Mouse (Mus musculus) liver, postnatal 0 days (tissue): ENCODE results near the gene Lhfp. TPM values are rescaled to one million over a fixed set of nuclear protein-coding genes. Genes with fewer than 3 reads are reported as not detected.

Source experiments
- ATAC-seq: fragments of 200-750 bp; cut with Nextera tagmentation; 2 replicates; pipeline ENCODE4 v1.8.0; 2017; ENCODE audit warnings: mild to moderate bottlenecking, moderate library complexity
- DNase-seq: peaks from one replicate; pipeline ENCODE4 v3.0.0-alpha.2; 2016
- H3K27ac ChIP-seq: fragments of 300-500 bp; sonication (generic); 2 replicates; pipeline ENCODE4 v1.5.1; 2014; ENCODE audit warnings: antibody characterized with exemption, moderate library complexity, mild to moderate bottlenecking, low read depth
- H3K27me3 ChIP-seq: fragments of 300-500 bp; sonication (generic); 2 replicates; pipeline ENCODE4 v1.6.1; 2014; ENCODE audit warnings: low read length, control low read depth, mixed read lengths; ENCODE audit not compliant: insufficient read depth
- H3K36me3 ChIP-seq: fragments of 300-500 bp; sonication (generic); replicated peaks from 2 replicates; pipeline ENCODE4 v1.6.1; 2014; ENCODE audit warnings: mild to moderate bottlenecking, control low read depth, low read length, moderate library complexity, mixed read lengths; ENCODE audit not compliant: insufficient read depth
- H3K4me1 ChIP-seq: fragments of 300-500 bp; sonication (generic); 2 replicates; pipeline ENCODE4 v1.6.1; 2014; ENCODE audit warnings: antibody characterized with exemption, mild to moderate bottlenecking, control low read depth; ENCODE audit not compliant: insufficient read depth
- H3K4me2 ChIP-seq: fragments of 300-500 bp; sonication (generic); 2 replicates; pipeline ENCODE4 v1.6.1; 2014; ENCODE audit warnings: low read depth, mild to moderate bottlenecking, low read length, moderate library complexity, mixed read lengths
- H3K4me3 ChIP-seq: fragments of 300-500 bp; sonication (generic); 2 replicates; pipeline ENCODE4 v1.5.1; 2014; ENCODE audit warnings: low read depth, low read length
- H3K9ac ChIP-seq: fragments of 300-500 bp; sonication (generic); replicated peaks from 2 replicates; pipeline ENCODE4 v1.6.1; 2014; ENCODE audit warnings: mild to moderate bottlenecking, moderate library complexity
- H3K9me3 ChIP-seq: fragments of 300-500 bp; sonication (generic); 2 replicates; pipeline ENCODE4 v1.6.1; 2016; ENCODE audit warnings: mild to moderate bottlenecking, control low read depth, low read length, mixed read lengths
- CTCF ChIP-seq: sonication (generic); IDR thresholded peaks from 2 replicates; pipeline ENCODE4 v1.5.1; 2016; ENCODE audit warnings: antibody characterized with exemption, low read depth
- EP300 ChIP-seq: IDR thresholded peaks from 2 replicates; pipeline ENCODE4 v1.6.1; 2016; ENCODE audit warnings: antibody characterized with exemption, low read depth, mild to moderate bottlenecking
- whole genome bisulfite sequencing: fragments of 180-500 bp; shearing (Covaris S2); extraction: QIAGEN DNeasy Blood & Tissue Kit; methylation state at CpG from one replicate; pipeline ENCODE4 v1.1.7; 2014; ENCODE audit not compliant: insufficient replicate concordance; 5-methylcytosine and 5-hydroxymethylcytosine counted together
- polyA plus RNA-seq: library from polyadenylated mRNA; unstranded; fragments of >200 nt; fragmentation: Nextera tagmentation; extraction: Ambion mirVana; gene quantifications from 2 replicates; pipeline ENCODE4 v1.2.1, GENCODE M21; 2015

The Lhfp gene
- polyA plus RNA-seq, 1 experiment from 2014 or later: 10.4 TPM

GRCm38 (mm10) chr3:53038913-53039312 lies 2.4 kb upstream of the Lhfp start:
- Histone ChIP-seq H3K4me2 (no peak overlapping the region), H3K27me3 (peaks cover 40% of the 10 kb centered on the region), H3K4me3 (no peak overlapping the region), H3K9me3 (no peaks in the 10 kb centered on the region), H3K9ac (no peak overlapping the region), H3K27ac (no peak overlapping the region), H3K4me1 (no peaks in the 10 kb centered on the region), H3K36me3 (no peaks in the 10 kb centered on the region)
- WGBS: 60% methylated on average over 5 of the region's 5 CpGs
- DNase-seq (no peak), ATAC-seq (no peak)
- TF ChIP-seq EP300: no peak
- TF ChIP-seq CTCF: no peak

GRCm38 (mm10) chr3:53039746-53040145 lies 1.6 kb upstream of the Lhfp start:
- H3K4me1 ChIP-seq: no peaks in the 10 kb centered on the region
- TF ChIP-seq EP300 (no peak), CTCF (no peak)
- H3K4me2 ChIP-seq: no peak overlapping the region
- no peak overlapping the region for H3K9ac ChIP-seq
- no peaks in the 10 kb centered on the region for H3K36me3 ChIP-seq
- H3K27ac ChIP-seq: no peak overlapping the region
- no peak for DNase-seq
- H3K27me3 ChIP-seq: peaks cover 42% of the 10 kb centered on the region
- 64% methylated on average over 8 of the region's 8 CpGs for WGBS
- H3K9me3 ChIP-seq: no peaks in the 10 kb centered on the region
- no peak overlapping the region for H3K4me3 ChIP-seq
- no peak for ATAC-seq

GRCm38 (mm10) chr3:53040593-53041410 lies 526 bp upstream of the Lhfp start:
- TF ChIP-seq CTCF: no peak
- TF ChIP-seq EP300: no peak
- H3K9me3 ChIP-seq: no peaks in the 10 kb centered on the region
- peak overlapping the region; percentile 32; the same call in 1 of the 2 replicates for H3K9ac ChIP-seq
- peaks cover 43% of the 10 kb centered on the region for H3K27me3 ChIP-seq
- no peak for ATAC-seq
- WGBS: 9% methylated on average over 16 of the region's 17 CpGs
- no peak for DNase-seq
- H3K4me1 ChIP-seq: no peaks in the 10 kb centered on the region
- no peaks in the 10 kb centered on the region for H3K36me3 ChIP-seq
- H3K4me3 ChIP-seq: peak overlapping the region; percentile 54
- H3K4me2 ChIP-seq: peak overlapping the region; percentile 80
- H3K27ac ChIP-seq: no peak overlapping the region

GRCm38 (mm10) chr3:53042240-53042567 lies 876 bp downstream of the Lhfp start:
- no peaks in the 10 kb centered on the region for H3K4me1 ChIP-seq
- H3K4me3 ChIP-seq: peak overlapping the region; percentile 54; the same call in 1 of the 2 replicates
- no peaks in the 10 kb centered on the region for H3K9me3 ChIP-seq
- 26% methylated on average over 9 of the region's 9 CpGs for WGBS
- no peak overlapping the region for H3K27ac ChIP-seq
- TF ChIP-seq CTCF: no peak
- no peak for TF ChIP-seq EP300
- no peak for DNase-seq
- peaks cover 43% of the 10 kb centered on the region for H3K27me3 ChIP-seq
- no peak for ATAC-seq
- no peak overlapping the region for H3K9ac ChIP-seq
- peak overlapping the region; percentile 80; the same call in 1 of the 2 replicates for H3K4me2 ChIP-seq
- no peaks in the 10 kb centered on the region for H3K36me3 ChIP-seq

- Histone ChIP-seq H3K4me3 (no peak overlapping the region), H3K4me1 (no peaks in the 10 kb centered on the region), H3K9ac (no peak overlapping the region), H3K27ac (no peak overlapping the region), H3K27me3 (peaks cover 43% of the 10 kb centered on the region), H3K9me3 (no peaks in the 10 kb centered on the region), H3K36me3 (no peaks in the 10 kb centered on the region), H3K4me2 (no peak overlapping the region)
- DNase-seq (no peak), ATAC-seq (no peak)
- WGBS: 85% methylated on average over 13 of the region's 13 CpGs
- TF ChIP-seq EP300 (no peak), CTCF (no peak)
Observed at GRCm38 (mm10) chr3:53043206-53043780, 2.0 kb downstream of the Lhfp start.

GRCm38 (mm10) chr3:53044238-53044637 lies 2.9 kb downstream of the Lhfp start:
- 70% methylated on average over 7 of the region's 7 CpGs for WGBS

More at GRCm38 (mm10) chr3:53044238-53044637, 2.9 kb downstream of the Lhfp start:
- ATAC-seq (no peak), DNase-seq (no peak)
- Histone ChIP-seq H3K36me3 (no peaks in the 10 kb centered on the region), H3K9ac (no peak overlapping the region), H3K4me2 (no peak overlapping the region; the same call in 1 of the 2 replicates), H3K27ac (no peak overlapping the region), H3K4me3 (no peak overlapping the region), H3K4me1 (no peaks in the 10 kb centered on the region), H3K9me3 (no peaks in the 10 kb centered on the region), H3K27me3 (peaks cover 39% of the 10 kb centered on the region)
- TF ChIP-seq EP300: no peak
- TF ChIP-seq CTCF: no peak
